8 mouse cellular contexts compared by ENCODE assay signal in the genomic region with DNA sequence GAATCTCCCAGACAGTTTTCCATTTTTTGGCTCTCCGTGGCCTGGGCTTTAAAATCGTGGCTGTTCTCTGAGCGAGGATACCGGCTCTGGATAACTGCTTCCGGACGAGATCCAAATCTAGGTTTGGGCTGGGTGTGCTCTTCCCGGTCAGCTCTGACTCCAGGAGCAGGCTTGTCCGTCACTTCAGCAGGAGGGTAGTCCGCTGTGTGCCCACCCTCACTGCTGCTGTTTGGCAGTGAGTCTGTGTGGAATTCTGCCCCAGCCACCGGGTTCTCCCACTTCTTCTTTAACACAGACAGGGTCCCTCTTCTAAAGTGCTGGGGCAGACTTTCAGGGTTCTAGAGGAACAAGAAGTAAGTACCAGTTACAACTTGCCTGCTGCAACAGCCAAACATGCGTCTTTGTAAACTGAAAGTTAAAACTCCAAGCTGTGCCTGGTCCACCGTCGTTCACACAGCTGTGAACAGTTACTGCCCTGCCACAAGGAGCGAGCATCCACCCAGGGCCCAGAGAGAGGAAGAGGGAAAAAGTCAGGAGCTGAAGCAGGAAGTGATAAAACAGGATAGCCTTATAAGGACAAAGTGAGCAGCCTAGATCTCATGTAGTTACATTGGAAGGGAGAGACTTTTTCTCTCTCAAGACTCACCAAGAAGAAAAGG. TPM values are rescaled to one million over a fixed set of nuclear protein-coding genes. Genes with fewer than 3 reads are reported as not detected.
A peak's percentile ranks its signal among the peaks of the same experiment; 100 is the strongest.
DNase-seq lines count a peak whose midpoint lies in the region; ATAC-seq and TF ChIP-seq lines count a peak whose summit lies in the region.

No protein-coding gene starts in this region.

- intact Hi-C loops in heart, adult 2 months (cut with DNase I): no loop called here

- 0 out of 2 replicates have a peak, but pooled peaks have one; percentile 57 for TF ChIP-seq EP300 in heart, adult 2 months (IDR thresholded peaks at IDR 0.05; ENCODE audit: insufficient read depth, low read depth, low read length)

- peak overlapping the region; percentile 84 for H3K4me3 ChIP-seq in C2C12 (ENCODE audit: insufficient read depth, poor library complexity, severe bottlenecking)
- H3K4me3 ChIP-seq in heart, adult 2 months: peak overlapping the region; percentile 61
- H3K4me3 ChIP-seq in kidney, embryonic 15.5 days (replicated peaks): peak overlapping the region; percentile 46

- peaks cover 61% of the 10 kb centered on the region for H3K79me2 ChIP-seq in C2C12 (ENCODE audit: control insufficient read depth, insufficient read depth)
- H3K79me2 ChIP-seq in heart, adult 2 months (replicated peaks; ENCODE audit: control insufficient read depth, insufficient read depth, low read length): peaks cover 10% of the 10 kb centered on the region

- no peaks in the 10 kb centered on the region for H3K9me3 ChIP-seq in kidney, embryonic 15.5 days (replicated peaks)

- peak overlapping the region; percentile 55 for H3K4me2 ChIP-seq in kidney, embryonic 15.5 days

- peaks cover 15% of the 10 kb centered on the region for H3K36me3 ChIP-seq in C2C12 (ENCODE audit: control insufficient read depth, insufficient read depth)
- peaks cover 7% of the 10 kb centered on the region; the same call in 1 of the 2 replicates for H3K36me3 ChIP-seq in heart, adult 2 months (ENCODE audit: control insufficient read depth, insufficient read depth, low read length)
- peaks cover 16% of the 10 kb centered on the region for H3K36me3 ChIP-seq in kidney, embryonic 15.5 days

- peak; percentile 54; the same call in 1 of the 2 replicates for ATAC-seq in kidney, embryonic 15.5 days (replicated peaks; ENCODE audit: low FRiP score)

- DNase-seq in embryo, embryonic 10 days (ENCODE audit: low spot score): peak; percentile 71
- peak; percentile 77 to 78 for DNase-seq in heart, adult 2 months
- peak; percentile 72 for DNase-seq in lung, postnatal 36 days
- DNase-seq in urinary bladder, adult 2 months (ENCODE audit: low spot score): peak; percentile 58
- DNase-seq in spleen, postnatal 10 days (ENCODE audit: low spot score in 2 of 2): no peak
- DNase-seq in B cell, adult 2 months: no peak

- peak overlapping the region; percentile 92 for H3ac ChIP-seq in C2C12 (ENCODE audit: control insufficient read depth, insufficient read length, low read depth)

- WGBS in heart, adult 2 months: 5% methylated on average over 14 of the region's 14 CpGs
- WGBS in kidney, embryonic 15.5 days: 24% methylated on average over 14 of the region's 14 CpGs

- no peak for TF ChIP-seq CTCF in C2C12 (IDR thresholded peaks at IDR 0.05; ENCODE audit: control insufficient read depth, insufficient read depth, insufficient read length)
- TF ChIP-seq CTCF in heart, adult 2 months (IDR thresholded peaks at IDR 0.05): peak; percentile 27

- TF ChIP-seq POLR2A in heart, adult 2 months (IDR thresholded peaks at IDR 0.05; ENCODE audit: insufficient read depth, low read depth, low read length): peak; percentile 96

- H3K27ac ChIP-seq in heart, adult 2 months: peak overlapping the region; percentile 94
- peak overlapping the region; percentile 97 for H3K27ac ChIP-seq in kidney, embryonic 15.5 days

- peak overlapping the region; percentile 87 for H3K9ac ChIP-seq in heart, adult 2 months (ENCODE audit: low read depth, low read length)
- peak overlapping the region; percentile 41 for H3K9ac ChIP-seq in kidney, embryonic 15.5 days

- H3K27me3 ChIP-seq in C2C12 (ENCODE audit: control insufficient read depth, insufficient read depth, insufficient read length): no peaks in the 10 kb centered on the region
- no peaks in the 10 kb centered on the region for H3K27me3 ChIP-seq in heart, adult 2 months (ENCODE audit: control insufficient read depth, insufficient read depth, low read length)
- H3K27me3 ChIP-seq in kidney, embryonic 15.5 days: no peaks in the 10 kb centered on the region

- H3K79me3 ChIP-seq in C2C12 (ENCODE audit: low read depth): peaks cover 49% of the 10 kb centered on the region

- peaks cover 5% of the 10 kb centered on the region for H3K4me1 ChIP-seq in heart, adult 2 months (ENCODE audit: control insufficient read depth, insufficient read depth, low read length)
- peaks cover 37% of the 10 kb centered on the region for H3K4me1 ChIP-seq in kidney, embryonic 15.5 days

TF ChIP-seq in C2C12, 6 proteins besides CTCF, POLR2A, EP300 and RAD21:
- TF ChIP-seq USF1 (IDR thresholded peaks at IDR 0.05; ENCODE audit: low read depth) (no peak), MAX (IDR thresholded peaks at IDR 0.05) (peak; percentile 72), CEBPB (IDR thresholded peaks at IDR 0.05; ENCODE audit: low read depth) (no peak)

RNA-seq across cellular contexts. Expression of a gene that starts 47.1 kb away (rescaled TPM):
- 101 TPM for polyA plus RNA-seq in C2C12 (2012; fragmentation: generic; extraction: Trizol)
- 10 to 100 TPM; 17.4 to 17.9 TPM for total RNA-seq in heart, adult 2 months (2021)
- polyA plus RNA-seq in heart, adult 2 months (2012; rRNA removed): 21.6 and 27.9 TPM in 2 replicates
- 79.9 and 81.6 TPM in 2 replicates for polyA plus RNA-seq in kidney, embryonic 15.5 days (2015; fragmentation: Nextera tagmentation; extraction: Ambion mirVana)
- polyA plus RNA-seq in urinary bladder, adult 2 months (2012; rRNA removed): 35.4 and 43.3 TPM in 2 replicates

RNA-seq across cellular contexts. Expression of a gene that starts 55.5 kb away (rescaled TPM):
- polyA plus RNA-seq in C2C12 (2012; fragmentation: generic; extraction: Trizol): 130 TPM
- 10 to 100 TPM; 15.7 to 16.7 TPM for total RNA-seq in heart, adult 2 months (2021)
- polyA plus RNA-seq in heart, adult 2 months (2012; rRNA removed): 8.8 and 13.4 TPM in 2 replicates
- 51.5 and 55.2 TPM in 2 replicates for polyA plus RNA-seq in kidney, embryonic 15.5 days (2015; fragmentation: Nextera tagmentation; extraction: Ambion mirVana)
- polyA plus RNA-seq in urinary bladder, adult 2 months (2012; rRNA removed): 139 and 147 TPM in 2 replicates

Comparison
In these comparisons a context has a peak if more than half of its experiments do, and no peak if none do; other contexts are left out.
1. DNase-seq: peak in embryo, embryonic 10 days (single experiment), heart, adult 2 months (2 of 2), lung, postnatal 36 days (single experiment) and urinary bladder, adult 2 months (single experiment); none in spleen, postnatal 10 days (0 of 2) and B cell, adult 2 months (0 of 2).
2. Peak in every context shown above with its lines, with median percentiles within 50 percentile points of each other: H3K4me3 ChIP-seq.